Mouse (Mus musculus) midbrain, embryonic 10.5 days (tissue): ENCODE results near the gene Adipor2. TPM values are rescaled to one million over a fixed set of nuclear protein-coding genes. Genes with fewer than 3 reads are reported as not detected.

Experiments used
- DNase-seq: peaks from one replicate; pipeline ENCODE4 v3.0.0-alpha.2; 2017; ENCODE audit warnings: low spot score
- H3K27ac ChIP-seq: fragments of 300-500 bp; sonication (generic); replicated peaks from 2 replicates; pipeline ENCODE4 v1.5.1; 2016; ENCODE audit warnings: mild to moderate bottlenecking
- H3K27me3 ChIP-seq: fragments of 300-500 bp; sonication (generic); 2 replicates; pipeline ENCODE4 v1.6.1; 2016; ENCODE audit warnings: low read depth, mild to moderate bottlenecking; ENCODE audit not compliant: poor library complexity, severe bottlenecking
- H3K36me3 ChIP-seq: fragments of 300-500 bp; sonication (generic); 2 replicates; pipeline ENCODE4 v1.6.1; 2016; ENCODE audit warnings: mild to moderate bottlenecking, moderate library complexity
- H3K4me1 ChIP-seq: fragments of 300-500 bp; sonication (generic); 2 replicates; pipeline ENCODE4 v1.6.1; 2016
- H3K4me3 ChIP-seq: fragments of 300-500 bp; sonication (generic); 2 replicates; pipeline ENCODE4 v1.5.1; 2016; ENCODE audit warnings: mild to moderate bottlenecking, moderate library complexity
- H3K9me3 ChIP-seq: fragments of 300-500 bp; sonication (generic); replicated peaks from 2 replicates; pipeline ENCODE4 v1.6.1; 2016; ENCODE audit warnings: mild to moderate bottlenecking
- WGBS: fragments of 180-500 bp; shearing (Covaris S2); methylation state at CpG from one replicate; pipeline ENCODE4 v1.1.7; 2016; 5-methylcytosine and 5-hydroxymethylcytosine counted together
- polyA plus RNA-seq: library from polyadenylated mRNA; unstranded; fragments of >200 nt; fragmentation: Nextera tagmentation; extraction: Ambion mirVana; gene quantifications from 2 replicates; pipeline ENCODE4 v1.2.1, GENCODE M21; 2016

Adipor2 gene
- polyA plus RNA-seq, 1 experiment from 2014 or later = 37.1 TPM

- peaks cover 56% of the 10 kb centered on the region for H3K4me1 ChIP-seq
- no peak overlapping the region for H3K27ac ChIP-seq
- H3K27me3 ChIP-seq = peaks cover 92% of the 10 kb centered on the region
- no peaks in the 10 kb centered on the region for H3K9me3 ChIP-seq
- no peaks in the 10 kb centered on the region for H3K36me3 ChIP-seq
- WGBS = 12% methylated on average over 11 of the region's 11 CpGs
- H3K4me3 ChIP-seq = peak overlapping the region; percentile 24; the same call in 1 of the 2 replicates
- DNase-seq = no peak
Measured at GRCm38 (mm10) chr6:119328521-119329115, 88.9 kb downstream of the Adipor2 start.

DNA sequence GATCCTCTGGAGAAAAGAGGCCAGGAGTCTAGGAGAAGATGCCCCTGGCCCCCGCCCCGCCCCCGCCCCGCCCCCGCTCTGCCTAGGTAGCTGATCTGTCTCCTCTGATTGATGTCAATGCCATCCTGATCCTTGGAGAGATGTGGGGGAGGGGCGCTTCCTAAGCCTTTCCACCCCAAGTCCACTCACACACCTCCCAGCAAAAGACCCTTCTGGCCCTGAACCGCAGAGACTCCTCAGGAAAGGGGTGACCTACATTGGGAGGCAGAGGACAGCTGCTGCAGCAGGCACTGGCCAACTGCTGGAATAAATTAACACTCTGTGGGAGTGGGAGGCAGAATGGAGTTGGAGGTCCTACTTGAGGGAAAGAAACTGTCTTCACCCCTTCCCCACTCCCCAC, 91.0 kb downstream of the Adipor2 start:
- Histone ChIP-seq H3K4me1 (peaks cover 44% of the 10 kb centered on the region), H3K27me3 (peaks cover 85% of the 10 kb centered on the region), H3K36me3 (no peaks in the 10 kb centered on the region), H3K9me3 (no peaks in the 10 kb centered on the region), H3K27ac (no peak overlapping the region), H3K4me3 (no peak overlapping the region)
- 38% methylated on average over 7 of the region's 7 CpGs for WGBS
- DNase-seq = no peak

- no peak overlapping the region for H3K27ac ChIP-seq
- no peak overlapping the region for H3K4me3 ChIP-seq
- no peaks in the 10 kb centered on the region for H3K9me3 ChIP-seq
- peaks cover 39% of the 10 kb centered on the region for H3K4me1 ChIP-seq
- H3K36me3 ChIP-seq = no peaks in the 10 kb centered on the region
- DNase-seq = no peak
- H3K27me3 ChIP-seq = peaks cover 79% of the 10 kb centered on the region
- 85% methylated on average over 6 of the region's 6 CpGs for WGBS
Measured at GRCm38 (mm10) chr6:119325978-119326377, 91.5 kb downstream of the Adipor2 start.

GRCm38 (mm10) chr6:119324776-119325175, 92.7 kb downstream of the Adipor2 start:
- no peak overlapping the region for H3K4me3 ChIP-seq
- 53% methylated on average over 10 of the region's 10 CpGs for WGBS
- peaks cover 67% of the 10 kb centered on the region for H3K27me3 ChIP-seq

DNA sequence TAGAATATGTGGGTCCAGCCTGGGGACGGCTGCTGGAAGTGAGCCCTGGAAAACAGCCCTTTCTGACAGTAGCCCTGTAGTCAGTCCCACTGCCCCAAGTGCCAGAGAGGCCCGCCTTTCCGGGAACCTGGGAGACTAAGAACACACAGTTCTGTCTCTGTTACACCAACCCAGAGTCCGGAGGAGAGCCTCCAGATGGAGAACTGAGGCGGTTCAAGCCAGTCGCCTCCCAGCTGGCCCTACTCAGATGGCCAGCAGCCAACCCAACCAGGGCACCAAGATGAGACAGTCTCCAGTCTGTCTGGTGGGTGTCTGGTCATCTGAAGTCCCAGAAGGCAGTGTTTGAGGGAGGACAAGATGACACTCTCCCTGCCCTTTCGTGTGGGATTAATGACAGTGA, 95.8 kb downstream of the Adipor2 start:
- H3K36me3 ChIP-seq = no peaks in the 10 kb centered on the region
- H3K27ac ChIP-seq = no peak overlapping the region
- no peak overlapping the region for H3K4me3 ChIP-seq
- peaks cover 9% of the 10 kb centered on the region for H3K4me1 ChIP-seq
- H3K9me3 ChIP-seq = no peaks in the 10 kb centered on the region
- no peak for DNase-seq
- peaks cover 37% of the 10 kb centered on the region for H3K27me3 ChIP-seq
- 83% methylated on average over 7 of the region's 7 CpGs for WGBS

More at GRCm38 (mm10) chr6:119324776-119325175, 92.7 kb downstream of the Adipor2 start:
- Histone ChIP-seq H3K4me1 (peaks cover 27% of the 10 kb centered on the region), H3K27ac (no peak overlapping the region), H3K36me3 (no peaks in the 10 kb centered on the region), H3K9me3 (no peaks in the 10 kb centered on the region)
- no peak for DNase-seq

GRCm38 (mm10) chr6:119320481-119320880, 97.0 kb downstream of the Adipor2 start:
- peaks cover 25% of the 10 kb centered on the region for H3K27me3 ChIP-seq
- H3K36me3 ChIP-seq = no peaks in the 10 kb centered on the region
- H3K4me3 ChIP-seq = no peak overlapping the region
- H3K4me1 ChIP-seq = no peaks in the 10 kb centered on the region
- H3K27ac ChIP-seq = no peak overlapping the region
- DNase-seq = no peak
- 46% methylated on average over 16 of the region's 16 CpGs for WGBS
- no peaks in the 10 kb centered on the region for H3K9me3 ChIP-seq

- H3K27me3 ChIP-seq = peaks cover 20% of the 10 kb centered on the region
- DNase-seq = no peak
- H3K4me1 ChIP-seq = no peaks in the 10 kb centered on the region
- H3K4me3 ChIP-seq = no peak overlapping the region
- H3K36me3 ChIP-seq = no peaks in the 10 kb centered on the region
- 84% methylated on average over 2 of the region's 2 CpGs for WGBS
- H3K9me3 ChIP-seq = no peaks in the 10 kb centered on the region
- H3K27ac ChIP-seq = no peak overlapping the region
Measured at GRCm38 (mm10) chr6:119319358-119319757, 98.1 kb downstream of the Adipor2 start.

- H3K36me3 ChIP-seq = no peaks in the 10 kb centered on the region
- H3K4me3 ChIP-seq = no peak overlapping the region
- no peaks in the 10 kb centered on the region for H3K9me3 ChIP-seq
- H3K27me3 ChIP-seq = peaks cover 15% of the 10 kb centered on the region
- 82% methylated on average over 9 of the region's 9 CpGs for WGBS
- H3K27ac ChIP-seq = no peak overlapping the region
- no peak for DNase-seq
- peaks cover 5% of the 10 kb centered on the region for H3K4me1 ChIP-seq
Measured at GRCm38 (mm10) chr6:119318732-119319131, 98.8 kb downstream of the Adipor2 start.

DNA sequence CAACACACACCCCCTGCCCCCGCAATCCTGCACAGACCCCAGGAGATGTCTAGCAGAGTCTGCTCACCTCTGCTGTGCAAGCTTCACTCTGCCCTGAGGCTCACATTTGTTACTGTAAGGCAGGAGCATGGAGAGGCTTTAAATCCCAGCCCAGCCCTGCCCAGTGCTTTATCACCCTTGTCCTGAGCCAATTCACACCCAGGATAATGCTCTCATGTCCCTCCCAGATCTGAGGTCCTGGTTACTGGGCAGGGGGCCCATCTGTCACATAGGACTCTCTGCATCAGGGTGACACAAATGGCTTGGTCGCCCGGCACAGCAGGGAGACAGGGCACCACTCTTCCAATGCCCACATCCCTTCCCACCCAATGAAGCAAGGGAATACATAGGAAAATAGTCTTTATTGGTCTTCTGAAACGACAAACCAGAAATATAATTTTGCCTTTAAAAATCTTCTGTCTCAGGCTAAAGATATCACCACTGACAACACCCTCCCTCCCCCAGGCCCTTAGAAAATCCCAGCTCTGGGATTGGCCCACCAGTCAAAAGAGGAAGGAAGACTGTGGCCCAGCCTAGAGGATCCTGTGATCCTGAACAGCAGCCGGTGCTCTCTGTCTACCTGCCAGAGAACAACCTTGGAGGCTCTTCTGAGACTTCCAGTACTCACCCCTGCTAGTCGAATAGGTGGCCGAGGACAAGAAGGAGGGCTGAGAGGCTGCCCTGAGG, 102.6 kb downstream of the Adipor2 start:
- no peak overlapping the region for H3K4me3 ChIP-seq
- no peak overlapping the region for H3K27ac ChIP-seq
- no peaks in the 10 kb centered on the region for H3K36me3 ChIP-seq
- H3K27me3 ChIP-seq = no peaks in the 10 kb centered on the region
- H3K9me3 ChIP-seq = no peaks in the 10 kb centered on the region
- WGBS = 72% methylated on average over 7 of the region's 7 CpGs
- no peak for DNase-seq
- peaks cover 8% of the 10 kb centered on the region for H3K4me1 ChIP-seq

GRCm38 (mm10) chr6:119313588-119314375, 103.7 kb downstream of the Adipor2 start:
- DNase-seq = no peak
- no peak overlapping the region for H3K4me3 ChIP-seq
- H3K27ac ChIP-seq = no peak overlapping the region
- H3K9me3 ChIP-seq = no peaks in the 10 kb centered on the region
- no peaks in the 10 kb centered on the region for H3K36me3 ChIP-seq
- 67% methylated on average over 14 of the region's 14 CpGs for WGBS
- H3K4me1 ChIP-seq = peaks cover 8% of the 10 kb centered on the region
- no peaks in the 10 kb centered on the region for H3K27me3 ChIP-seq

DNA sequence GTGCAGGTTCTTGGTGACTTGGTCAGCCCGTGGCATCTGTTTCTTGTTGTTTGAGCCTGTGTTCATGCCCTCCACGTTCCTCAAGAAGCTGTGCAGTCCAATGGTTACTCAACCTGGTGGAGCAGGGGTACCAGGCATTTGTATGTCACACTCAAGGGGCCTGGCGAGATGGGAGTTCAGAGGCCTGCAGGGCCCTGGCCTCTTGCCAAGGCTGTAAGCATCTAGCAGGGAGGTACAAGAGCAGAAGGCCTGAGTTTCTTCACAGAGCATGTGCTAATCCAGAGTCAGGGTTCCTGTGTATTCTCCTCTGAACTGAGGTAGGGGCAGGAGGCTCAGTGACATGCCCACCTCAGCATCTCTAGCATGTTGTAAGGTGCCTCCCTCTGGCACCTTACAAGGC, 104.4 kb downstream of the Adipor2 start:
- 86% methylated on average over 3 of the region's 3 CpGs for WGBS
- Histone ChIP-seq H3K36me3 (no peaks in the 10 kb centered on the region), H3K27ac (no peak overlapping the region), H3K4me3 (no peak overlapping the region), H3K27me3 (no peaks in the 10 kb centered on the region), H3K9me3 (no peaks in the 10 kb centered on the region), H3K4me1 (peaks cover 8% of the 10 kb centered on the region)
- DNase-seq = no peak

- no peak for DNase-seq
- Histone ChIP-seq H3K9me3 (no peaks in the 10 kb centered on the region), H3K36me3 (no peaks in the 10 kb centered on the region), H3K4me1 (peaks cover 15% of the 10 kb centered on the region), H3K27ac (no peak overlapping the region), H3K27me3 (no peaks in the 10 kb centered on the region), H3K4me3 (no peak overlapping the region)
- WGBS = 86% methylated on average over 6 of the region's 6 CpGs
Measured at GRCm38 (mm10) chr6:119312381-119312780, 105.1 kb downstream of the Adipor2 start.

DNA sequence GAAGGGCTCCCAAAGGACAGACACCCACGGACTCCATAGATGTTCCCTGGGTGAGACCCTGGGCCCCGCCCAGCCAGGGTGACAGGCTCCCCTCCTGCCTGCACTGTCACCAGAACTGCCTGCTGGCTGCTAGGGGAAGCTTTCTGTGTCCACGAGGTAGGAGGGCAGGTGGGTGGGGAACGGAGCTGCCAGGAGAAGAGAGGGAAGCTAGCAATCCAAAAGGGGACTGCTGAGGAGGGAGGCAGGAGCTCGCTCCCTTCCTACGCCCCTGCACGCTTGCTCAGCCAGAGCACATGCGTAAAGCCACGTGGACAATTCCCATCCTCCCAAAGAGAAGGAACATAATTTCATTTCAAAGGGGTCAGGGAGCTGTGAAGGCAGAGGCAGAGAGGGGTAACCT, 107.3 kb downstream of the Adipor2 start:
- Histone ChIP-seq H3K27ac (no peak overlapping the region), H3K4me1 (peaks cover 16% of the 10 kb centered on the region), H3K9me3 (no peaks in the 10 kb centered on the region), H3K36me3 (no peaks in the 10 kb centered on the region), H3K4me3 (no peak overlapping the region), H3K27me3 (no peaks in the 10 kb centered on the region)
- DNase-seq = no peak
- WGBS = 62% methylated on average over 9 of the region's 9 CpGs
